ENCODE assay signal across 10 mouse cellular contexts in genomic region chr1:75511437-75512210, GRCm38 (mm10). TPM values are rescaled to one million over a fixed set of nuclear protein-coding genes. Genes with fewer than 3 reads are reported as not detected.
DNase-seq lines count a peak whose midpoint lies in the region; ATAC-seq lines count a peak whose summit lies in the region.
"Had no signal": no experiment of that assay in that cellular context is flagged by ENCODE, and none has a peak within 500 bp of the region (broad histone marks: within the 10 kb centered on the region; RNA-seq: fewer than 3 reads in every experiment).

No protein-coding gene starts in this region.

- H3K4me1 ChIP-seq in heart, embryonic 12.5 days (replicated peaks) = peaks cover 72% of the 10 kb centered on the region
- H3K4me1 ChIP-seq in midbrain, embryonic 10.5 days = peaks cover 43% of the 10 kb centered on the region
- peaks cover 7% of the 10 kb centered on the region for H3K4me1 ChIP-seq in midbrain, embryonic 13.5 days (replicated peaks)

- peak; percentile 18; the same call in 1 of the 2 replicates for ATAC-seq in heart, embryonic 12.5 days (ENCODE audit: insufficient number of reproducible peaks, low FRiP score)
- ATAC-seq in midbrain, embryonic 13.5 days = no peak
- no peak for ATAC-seq in erythroblast, adult 5-6 weeks (replicated peaks; ENCODE audit: low FRiP score, poor library complexity, severe bottlenecking)
- no peak for ATAC-seq in granulocyte monocyte progenitor cell, adult 5-6 weeks (replicated peaks; ENCODE audit: poor library complexity, severe bottlenecking)

- no peaks in the 10 kb centered on the region for H3K9me3 ChIP-seq in heart, embryonic 12.5 days (replicated peaks)
- H3K9me3 ChIP-seq in midbrain, embryonic 10.5 days (replicated peaks) = no peaks in the 10 kb centered on the region
- H3K9me3 ChIP-seq in midbrain, embryonic 13.5 days = no peaks in the 10 kb centered on the region

- peak overlapping the region; percentile 31; the same call in 1 of the 2 replicates for H3K4me2 ChIP-seq in heart, embryonic 12.5 days
- H3K4me2 ChIP-seq in midbrain, embryonic 13.5 days (replicated peaks) = no peak overlapping the region

- H3K9ac ChIP-seq in heart, embryonic 12.5 days = 0 out of 2 replicates have a peak overlapping the region, but pooled peaks have one; percentile 51
- no peak overlapping the region for H3K9ac ChIP-seq in midbrain, embryonic 13.5 days (replicated peaks)

- H3K27ac ChIP-seq in heart, embryonic 12.5 days (ENCODE audit: poor library complexity, severe bottlenecking) = peak overlapping the region; percentile 99
- peak overlapping the region; percentile 39; the same call in 1 of the 2 replicates for H3K27ac ChIP-seq in midbrain, embryonic 10.5 days (replicated peaks)
- no peak overlapping the region for H3K27ac ChIP-seq in midbrain, embryonic 13.5 days

- WGBS in heart, embryonic 12.5 days = 20% methylated on average over 4 of the region's 4 CpGs
- 63% methylated on average over 4 of the region's 4 CpGs for WGBS in midbrain, embryonic 10.5 days
- WGBS in midbrain, embryonic 13.5 days = 65% methylated on average over 4 of the region's 4 CpGs

- no peak overlapping the region for H3K4me3 ChIP-seq in heart, embryonic 12.5 days
- H3K4me3 ChIP-seq in midbrain, embryonic 10.5 days = no peak overlapping the region
- no peak overlapping the region for H3K4me3 ChIP-seq in midbrain, embryonic 13.5 days (replicated peaks)
- H3K4me3 ChIP-seq: erythroblast, embryonic 14.5 days had no signal

- DNase-seq in heart, adult 11 months = no peak
- DNase-seq in midbrain, embryonic 10.5 days (ENCODE audit: low spot score) = no peak
- DNase-seq in heart, postnatal 4 days = peak; percentile 51
- peak; percentile 87 for DNase-seq in yolk sac, embryonic 10.5 days (ENCODE audit: low spot score)
- DNase-seq: cerebellum, adult 11-12 months had no signal

- H3K36me3 ChIP-seq in heart, embryonic 12.5 days = no peaks in the 10 kb centered on the region
- no peaks in the 10 kb centered on the region for H3K36me3 ChIP-seq in midbrain, embryonic 10.5 days
- H3K36me3 ChIP-seq in midbrain, embryonic 13.5 days = no peaks in the 10 kb centered on the region

- no peaks in the 10 kb centered on the region for H3K27me3 ChIP-seq in heart, embryonic 12.5 days (replicated peaks)
- H3K27me3 ChIP-seq in midbrain, embryonic 10.5 days (ENCODE audit: low read depth, poor library complexity, severe bottlenecking) = peaks cover 36% of the 10 kb centered on the region
- peaks cover 6% of the 10 kb centered on the region; the same call in 1 of the 2 replicates for H3K27me3 ChIP-seq in midbrain, embryonic 13.5 days

RNA-seq across cellular contexts. Expression of gene Inha, which starts 4.7 kb away (rescaled TPM):
- 7.5 and 9.2 TPM in 2 replicates for polyA plus RNA-seq in heart, embryonic 12.5 days (2016; fragmentation: Nextera tagmentation; extraction: Ambion mirVana)
- polyA plus RNA-seq in midbrain, embryonic 10.5 days (2016; fragmentation: Nextera tagmentation; extraction: Ambion mirVana) = 1.7 and 2.7 TPM in 2 replicates
- 8.5 and 12.5 TPM in 2 replicates for polyA plus RNA-seq in midbrain, embryonic 13.5 days (2015; fragmentation: Nextera tagmentation; extraction: Ambion mirVana)
- 10 to 100 TPM in 1 of 2 experiments, 1 to 10 TPM in 1; 10.0 to 10.3 TPM for total RNA-seq in heart, postnatal 4 days (2021)
- total RNA-seq in erythroblast, adult 5-6 weeks (2015; ENCODE audit: low replicate concordance) = not detected in 2 replicates
- not detected in 2 replicates for total RNA-seq in erythroblast, adult 5-6 weeks (2017; ENCODE audit: low replicate concordance)
- total RNA-seq in granulocyte monocyte progenitor cell, adult 5-6 weeks (2014; fragmentation: Nextera tagmentation) = not detected in 2 replicates
- not detected in 2 replicates for total RNA-seq in granulocyte monocyte progenitor cell, adult 5-6 weeks (2017)
- polyA plus RNA-seq: erythroblast, embryonic 14.5 days had no signal

RNA-seq across cellular contexts. Expression of gene Obsl1, which starts 5.4 kb away (rescaled TPM):
- 137 and 147 TPM in 2 replicates for polyA plus RNA-seq in heart, embryonic 12.5 days (2016; fragmentation: Nextera tagmentation; extraction: Ambion mirVana)
- 35.2 and 35.7 TPM in 2 replicates for polyA plus RNA-seq in midbrain, embryonic 10.5 days (2016; fragmentation: Nextera tagmentation; extraction: Ambion mirVana)
- polyA plus RNA-seq in midbrain, embryonic 13.5 days (2015; fragmentation: Nextera tagmentation; extraction: Ambion mirVana) = 18.6 and 25.7 TPM in 2 replicates
- 100 to 1,000 TPM; 196 to 210 TPM for total RNA-seq in heart, postnatal 4 days (2021)
- not detected in 2 replicates for total RNA-seq in erythroblast, adult 5-6 weeks (2015; ENCODE audit: low replicate concordance)
- total RNA-seq in erythroblast, adult 5-6 weeks (2017; ENCODE audit: low replicate concordance) = not detected in 2 replicates
- total RNA-seq in granulocyte monocyte progenitor cell, adult 5-6 weeks (2014; fragmentation: Nextera tagmentation) = not detected in 2 replicates
- total RNA-seq in granulocyte monocyte progenitor cell, adult 5-6 weeks (2017) = not detected in 2 replicates

RNA-seq across cellular contexts. Expression of gene Stk11ip, which starts 9.7 kb away (rescaled TPM):
- 20.5 and 20.9 TPM in 2 replicates for polyA plus RNA-seq in heart, embryonic 12.5 days (2016; fragmentation: Nextera tagmentation; extraction: Ambion mirVana)
- 31.7 and 33.0 TPM in 2 replicates for polyA plus RNA-seq in midbrain, embryonic 10.5 days (2016; fragmentation: Nextera tagmentation; extraction: Ambion mirVana)
- 20.0 and 23.6 TPM in 2 replicates for polyA plus RNA-seq in midbrain, embryonic 13.5 days (2015; fragmentation: Nextera tagmentation; extraction: Ambion mirVana)
- 10 to 100 TPM; 15.7 to 16.7 TPM for total RNA-seq in heart, postnatal 4 days (2021)
- 10.9 and 14.0 TPM in 2 replicates for total RNA-seq in erythroblast, adult 5-6 weeks (2015; ENCODE audit: low replicate concordance)
- 14.3 and 31.6 TPM in 2 replicates for total RNA-seq in erythroblast, adult 5-6 weeks (2017; ENCODE audit: low replicate concordance)
- 15.4 and 17.3 TPM in 2 replicates for total RNA-seq in granulocyte monocyte progenitor cell, adult 5-6 weeks (2014; fragmentation: Nextera tagmentation)
- total RNA-seq in granulocyte monocyte progenitor cell, adult 5-6 weeks (2017) = 7.9 and 23.2 TPM in 2 replicates

RNA-seq across cellular contexts. Expression of gene Tmem198, which starts 32.3 kb away (rescaled TPM):
- 0.41 and 0.49 TPM in 2 replicates for polyA plus RNA-seq in heart, embryonic 12.5 days (2016; fragmentation: Nextera tagmentation; extraction: Ambion mirVana)
- polyA plus RNA-seq in midbrain, embryonic 10.5 days (2016; fragmentation: Nextera tagmentation; extraction: Ambion mirVana) = 9.9 and 17.4 TPM in 2 replicates
- 46.1 and 47.3 TPM in 2 replicates for polyA plus RNA-seq in midbrain, embryonic 13.5 days (2015; fragmentation: Nextera tagmentation; extraction: Ambion mirVana)
- 1 to 10 TPM in 1 of 2 experiments, under 1 TPM in 1; 0.55 to 1.1 TPM for total RNA-seq in heart, postnatal 4 days (2021)
- total RNA-seq in erythroblast, adult 5-6 weeks (2015; ENCODE audit: low replicate concordance) = not detected in 2 replicates
- not detected in 2 replicates for total RNA-seq in erythroblast, adult 5-6 weeks (2017; ENCODE audit: low replicate concordance)
- total RNA-seq in granulocyte monocyte progenitor cell, adult 5-6 weeks (2014; fragmentation: Nextera tagmentation) = not detected in 2 replicates
- total RNA-seq in granulocyte monocyte progenitor cell, adult 5-6 weeks (2017) = not detected in 2 replicates

RNA-seq across cellular contexts. Expression of gene Chpf, which starts 32.5 kb away (rescaled TPM):
- polyA plus RNA-seq in heart, embryonic 12.5 days (2016; fragmentation: Nextera tagmentation; extraction: Ambion mirVana) = 35.2 and 37.8 TPM in 2 replicates
- 24.4 and 25.2 TPM in 2 replicates for polyA plus RNA-seq in midbrain, embryonic 10.5 days (2016; fragmentation: Nextera tagmentation; extraction: Ambion mirVana)
- polyA plus RNA-seq in midbrain, embryonic 13.5 days (2015; fragmentation: Nextera tagmentation; extraction: Ambion mirVana) = 25.1 and 28.7 TPM in 2 replicates
- total RNA-seq in heart, postnatal 4 days (2021) = 10 to 100 TPM; 38.0 to 38.7 TPM
- total RNA-seq in erythroblast, adult 5-6 weeks (2015; ENCODE audit: low replicate concordance) = 0.42 TPM in 1 of 2 replicates, not detected in the other
- 0.26 and 1.3 TPM in 2 replicates for total RNA-seq in erythroblast, adult 5-6 weeks (2017; ENCODE audit: low replicate concordance)
- total RNA-seq in granulocyte monocyte progenitor cell, adult 5-6 weeks (2014; fragmentation: Nextera tagmentation) = 2.5 TPM in 1 of 2 replicates, not detected in the other
- total RNA-seq in granulocyte monocyte progenitor cell, adult 5-6 weeks (2017) = 0.62 and 1.0 TPM in 2 replicates

Comparison
In these comparisons a context has a peak if more than half of its experiments do, and no peak if none do; other contexts are left out.
1. DNase-seq: peak in heart, postnatal 4 days (single experiment) and yolk sac, embryonic 10.5 days (single experiment); none in heart, adult 11 months (single experiment) and midbrain, embryonic 10.5 days (single experiment).
2. RNA of gene Inha, which starts 4.7 kb away (total RNA-seq): 10.0 to 10.3 TPM in heart, postnatal 4 days; not detected in erythroblast, adult 5-6 weeks and not detected in granulocyte monocyte progenitor cell, adult 5-6 weeks; every median in the first group is over 10 times any median in the second.
3. RNA of gene Obsl1, which starts 5.4 kb away (total RNA-seq): 196 to 210 TPM in heart, postnatal 4 days; not detected in erythroblast, adult 5-6 weeks and not detected in granulocyte monocyte progenitor cell, adult 5-6 weeks; every median in the first group is over 100 times any median in the second.